Mouse (Mus musculus) embryonic facial prominence, embryonic 13.5 days (tissue): ENCODE measurements at regions not wholly inside any gene's neighbourhood (a gene's known extent, or its start where the extent isn't known, plus 50 kb on each side); places are given as distances from the start of the nearest gene placed in this dataset.

ENCODE experiments used
- ATAC-seq: fragments of 200-750 bp; cut with Nextera tagmentation; 2 replicates; pipeline ENCODE4 v1.8.0; 2017; ENCODE audit warnings: low read depth; ENCODE audit not compliant: insufficient number of reproducible peaks, insufficient read depth, low FRiP score, low TSS enrichment
- H3K27ac ChIP-seq: fragments of 300-500 bp; sonication (generic); 2 replicates; pipeline ENCODE4 v1.5.1; 2015; ENCODE audit warnings: moderate library complexity, mild to moderate bottlenecking, inconsistent platforms
- H3K27me3 ChIP-seq: fragments of 300-500 bp; sonication (generic); 2 replicates; pipeline ENCODE4 v1.6.1; 2015; ENCODE audit warnings: mild to moderate bottlenecking, inconsistent platforms
- H3K36me3 ChIP-seq: fragments of 300-500 bp; sonication (generic); 2 replicates; pipeline ENCODE4 v1.6.1; 2015; ENCODE audit warnings: mild to moderate bottlenecking, inconsistent platforms
- H3K4me1 ChIP-seq: fragments of 300-500 bp; sonication (generic); 2 replicates; pipeline ENCODE4 v1.6.1; 2015; ENCODE audit warnings: inconsistent platforms
- H3K4me2 ChIP-seq: fragments of 300-500 bp; sonication (generic); 2 replicates; pipeline ENCODE4 v1.6.1; 2015; ENCODE audit warnings: moderate library complexity, mild to moderate bottlenecking, inconsistent platforms
- H3K4me3 ChIP-seq: fragments of 300-500 bp; sonication (generic); 2 replicates; pipeline ENCODE4 v1.5.1; 2015; ENCODE audit warnings: mild to moderate bottlenecking, inconsistent platforms
- H3K9ac ChIP-seq: fragments of 300-500 bp; sonication (generic); 2 replicates; pipeline ENCODE4 v1.6.1; 2015; ENCODE audit warnings: mild to moderate bottlenecking, inconsistent platforms
- H3K9me3 ChIP-seq: fragments of 300-500 bp; sonication (generic); 2 replicates; pipeline ENCODE4 v1.6.1; 2016; ENCODE audit warnings: inconsistent platforms
- WGBS: fragments of 180-500 bp; shearing (Covaris S2); methylation state at CpG from one replicate; pipeline ENCODE4 v1.1.7; 2015; ENCODE audit warnings: mixed read lengths; 5-methylcytosine and 5-hydroxymethylcytosine counted together

GRCm38 (mm10) chr1:137738157-137738851, 437.2 kb downstream of the Ptprc start:
- no peak for ATAC-seq
- no peak overlapping the region for H3K9ac ChIP-seq
- no peaks in the 10 kb centered on the region for H3K4me1 ChIP-seq
- no peak overlapping the region for H3K4me3 ChIP-seq
- H3K27ac ChIP-seq = no peak overlapping the region
- no peaks in the 10 kb centered on the region for H3K9me3 ChIP-seq
- H3K36me3 ChIP-seq = no peaks in the 10 kb centered on the region
- 19% methylated on average over 1 of the region's 1 CpGs for WGBS
- no peaks in the 10 kb centered on the region for H3K27me3 ChIP-seq
- no peak overlapping the region for H3K4me2 ChIP-seq

DNA sequence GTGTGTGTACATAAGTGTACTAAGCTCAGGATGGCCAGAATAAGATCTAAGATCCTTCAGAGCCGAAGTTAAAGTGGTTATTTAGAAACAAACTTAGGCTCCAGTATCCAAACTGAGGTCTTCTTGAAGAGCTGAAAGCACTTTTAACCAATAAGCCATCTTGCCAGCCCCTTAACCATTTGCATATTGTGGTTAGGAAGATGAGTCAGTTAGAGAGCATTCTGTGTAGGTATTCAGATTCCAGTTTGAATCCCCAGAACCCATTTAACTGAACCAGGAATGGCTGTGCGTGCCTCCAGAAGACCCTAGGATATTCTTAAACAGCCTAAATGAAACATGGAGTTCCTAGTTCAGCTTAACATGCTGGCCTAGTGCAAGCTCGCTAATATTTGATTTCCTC, 471.6 kb downstream of the Ptprc start:
- H3K36me3 ChIP-seq = no peaks in the 10 kb centered on the region
- no peak overlapping the region for H3K4me2 ChIP-seq
- H3K9me3 ChIP-seq = no peaks in the 10 kb centered on the region
- 80% methylated on average over 3 of the region's 3 CpGs for WGBS
- ATAC-seq = no peak
- 0 out of 2 replicates have a peak, but pooled peaks cover 5% of the 10 kb centered on the region for H3K4me1 ChIP-seq
- no peak overlapping the region for H3K27ac ChIP-seq
- no peak overlapping the region for H3K4me3 ChIP-seq
- no peak overlapping the region for H3K9ac ChIP-seq
- no peaks in the 10 kb centered on the region for H3K27me3 ChIP-seq

DNA sequence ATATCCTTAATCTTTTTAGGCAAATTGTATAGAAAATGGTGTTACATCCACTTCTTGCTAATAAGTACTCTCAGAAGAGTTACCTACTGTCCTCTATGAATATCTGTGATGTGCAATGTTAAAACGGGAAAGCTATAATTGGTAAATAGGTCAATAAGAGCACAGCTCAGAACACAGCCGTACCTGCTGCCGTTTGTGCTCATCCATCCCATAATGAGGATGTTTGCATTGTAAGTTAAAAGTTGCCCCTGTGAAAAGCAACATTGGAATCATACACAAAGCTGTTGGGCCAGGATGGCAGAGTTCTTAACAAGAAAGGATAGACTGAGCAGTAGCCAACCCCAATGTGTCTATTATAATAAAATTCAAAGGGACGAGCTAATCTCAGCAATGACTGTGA, 476.6 kb downstream of the Ptprc start:
- H3K36me3 ChIP-seq = no peaks in the 10 kb centered on the region
- no peaks in the 10 kb centered on the region for H3K27me3 ChIP-seq
- no peak overlapping the region for H3K27ac ChIP-seq
- 85% methylated on average over 4 of the region's 4 CpGs for WGBS
- H3K4me3 ChIP-seq = no peak overlapping the region
- H3K4me2 ChIP-seq = no peak overlapping the region
- H3K9ac ChIP-seq = no peak overlapping the region
- no peak for ATAC-seq
- no peaks in the 10 kb centered on the region for H3K9me3 ChIP-seq
- 0 out of 2 replicates have a peak, but pooled peaks cover 8% of the 10 kb centered on the region for H3K4me1 ChIP-seq

DNA sequence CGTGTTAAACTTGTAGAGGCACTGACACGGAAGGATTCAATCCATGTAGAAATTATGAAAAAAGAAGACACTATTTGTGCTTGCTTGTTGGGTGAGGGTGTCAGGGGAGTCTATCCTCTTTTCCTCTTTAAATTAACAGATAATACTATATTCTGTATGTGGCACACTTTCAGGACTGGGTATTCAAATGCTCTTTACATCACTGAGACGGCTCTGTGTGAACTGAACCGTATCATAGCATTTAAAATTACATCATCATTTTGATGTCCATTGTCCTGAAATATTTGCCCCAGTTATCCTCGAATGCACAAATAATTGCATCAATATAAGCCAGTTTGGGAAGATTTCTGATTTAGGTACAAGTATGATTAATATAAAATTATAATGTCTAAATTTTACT, 478.2 kb downstream of the Ptprc start:
- H3K27ac ChIP-seq = no peak overlapping the region
- no peak overlapping the region for H3K4me3 ChIP-seq
- no peak for ATAC-seq
- no peaks in the 10 kb centered on the region for H3K9me3 ChIP-seq
- H3K4me1 ChIP-seq = 0 out of 2 replicates have a peak, but pooled peaks cover 7% of the 10 kb centered on the region
- H3K9ac ChIP-seq = no peak overlapping the region
- H3K36me3 ChIP-seq = no peaks in the 10 kb centered on the region
- no peaks in the 10 kb centered on the region for H3K27me3 ChIP-seq
- no peak overlapping the region for H3K4me2 ChIP-seq
- 75% methylated on average over 5 of the region's 5 CpGs for WGBS

GRCm38 (mm10) chr1:137696796-137697195, 478.7 kb downstream of the Ptprc start:
- Histone ChIP-seq H3K27me3 (no peaks in the 10 kb centered on the region), H3K4me1 (0 out of 2 replicates have a peak, but pooled peaks cover 3% of the 10 kb centered on the region), H3K9ac (no peak overlapping the region), H3K36me3 (no peaks in the 10 kb centered on the region), H3K4me3 (no peak overlapping the region), H3K4me2 (no peak overlapping the region), H3K9me3 (no peaks in the 10 kb centered on the region), H3K27ac (no peak overlapping the region)
- no peak for ATAC-seq
- 31% methylated on average over 3 of the region's 3 CpGs for WGBS

GRCm38 (mm10) chr1:137695751-137696150, 479.8 kb downstream of the Ptprc start:
- 72% methylated on average over 3 of the region's 3 CpGs for WGBS
- Histone ChIP-seq H3K4me3 (no peak overlapping the region), H3K27ac (no peak overlapping the region), H3K36me3 (no peaks in the 10 kb centered on the region), H3K9me3 (no peaks in the 10 kb centered on the region), H3K4me1 (0 out of 2 replicates have a peak, but pooled peaks cover 3% of the 10 kb centered on the region), H3K27me3 (no peaks in the 10 kb centered on the region), H3K4me2 (no peak overlapping the region), H3K9ac (no peak overlapping the region)
- ATAC-seq = no peak

DNA sequence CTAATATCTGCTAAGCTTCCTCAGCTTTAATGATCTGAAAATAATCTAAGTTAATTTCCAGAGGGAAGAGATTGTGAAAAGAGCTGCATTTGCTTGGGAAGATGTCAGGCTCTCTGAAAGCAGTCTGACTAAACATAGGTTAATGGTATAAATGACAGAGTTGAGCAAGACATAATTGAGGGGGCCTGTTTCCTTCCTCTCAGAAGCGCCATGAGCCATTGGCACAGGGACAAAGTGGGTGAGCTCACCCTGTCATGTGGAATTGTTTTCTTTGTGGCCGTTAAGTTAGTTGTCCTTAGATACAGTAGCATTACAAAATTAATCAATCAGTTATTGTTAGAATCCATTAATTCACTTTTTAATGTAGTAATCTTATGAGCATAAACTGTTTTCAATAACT, 483.0 kb downstream of the Ptprc start:
- no peak overlapping the region for H3K9ac ChIP-seq
- 0 out of 2 replicates have a peak, but pooled peaks cover 3% of the 10 kb centered on the region for H3K4me1 ChIP-seq
- H3K4me2 ChIP-seq = no peak overlapping the region
- H3K36me3 ChIP-seq = no peaks in the 10 kb centered on the region
- H3K27me3 ChIP-seq = no peaks in the 10 kb centered on the region
- no peaks in the 10 kb centered on the region for H3K9me3 ChIP-seq
- H3K27ac ChIP-seq = no peak overlapping the region
- 51% methylated on average over 2 of the region's 2 CpGs for WGBS
- no peak for ATAC-seq
- no peak overlapping the region for H3K4me3 ChIP-seq

GRCm38 (mm10) chr1:137690860-137691595, 484.5 kb downstream of the Ptprc start:
- Histone ChIP-seq H3K36me3 (no peaks in the 10 kb centered on the region), H3K4me1 (0 out of 2 replicates have a peak, but pooled peaks cover 3% of the 10 kb centered on the region)

GRCm38 (mm10) chr1:137670650-137671049, 504.9 kb downstream of the Ptprc start:
- no peak overlapping the region for H3K9ac ChIP-seq
- no peak overlapping the region for H3K4me2 ChIP-seq
- H3K9me3 ChIP-seq = no peaks in the 10 kb centered on the region
- H3K27ac ChIP-seq = no peak overlapping the region
- no peaks in the 10 kb centered on the region for H3K36me3 ChIP-seq
- H3K4me1 ChIP-seq = no peaks in the 10 kb centered on the region
- WGBS = 72% methylated on average over 5 of the region's 5 CpGs
- no peaks in the 10 kb centered on the region for H3K27me3 ChIP-seq
- ATAC-seq = no peak
- H3K4me3 ChIP-seq = no peak overlapping the region

More at GRCm38 (mm10) chr1:137690860-137691595, 484.5 kb downstream of the Ptprc start:
- ATAC-seq = no peak
- Histone ChIP-seq H3K9me3 (no peaks in the 10 kb centered on the region), H3K9ac (no peak overlapping the region), H3K27ac (no peak overlapping the region), H3K27me3 (no peaks in the 10 kb centered on the region), H3K4me3 (no peak overlapping the region), H3K4me2 (no peak overlapping the region)
- 82% methylated on average over 9 of the region's 9 CpGs for WGBS

DNA sequence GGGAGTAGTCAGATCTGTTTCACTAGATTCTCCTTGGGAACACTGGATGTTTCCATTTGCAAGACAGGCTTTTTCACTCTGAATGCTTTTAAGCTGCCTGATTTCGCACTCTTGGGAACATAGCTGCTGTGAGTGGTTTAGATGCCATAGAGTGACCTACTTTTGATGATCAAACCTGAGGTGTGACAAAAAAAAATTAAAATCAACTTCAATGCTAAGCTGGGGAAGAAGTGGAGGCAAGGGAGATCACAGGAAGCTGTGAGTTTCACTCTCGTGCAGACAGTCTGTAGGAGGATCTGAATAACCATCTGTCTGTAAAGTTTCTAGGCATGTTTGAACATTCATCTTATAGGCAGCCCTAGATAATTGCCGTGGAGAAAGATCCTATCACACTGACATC, 505.7 kb downstream of the Ptprc start:
- no peak overlapping the region for H3K4me3 ChIP-seq
- no peak overlapping the region for H3K27ac ChIP-seq
- H3K9ac ChIP-seq = no peak overlapping the region
- no peaks in the 10 kb centered on the region for H3K36me3 ChIP-seq
- 72% methylated on average over 3 of the region's 3 CpGs for WGBS
- H3K4me2 ChIP-seq = no peak overlapping the region
- ATAC-seq = no peak
- H3K4me1 ChIP-seq = peaks cover 3% of the 10 kb centered on the region; the same call in 1 of the 2 replicates
- H3K9me3 ChIP-seq = no peaks in the 10 kb centered on the region
- no peaks in the 10 kb centered on the region for H3K27me3 ChIP-seq

- no peak overlapping the region for H3K4me3 ChIP-seq
- no peak overlapping the region for H3K4me2 ChIP-seq
- WGBS = 90% methylated on average over 1 of the region's 1 CpGs
- H3K36me3 ChIP-seq = no peaks in the 10 kb centered on the region
- no peak overlapping the region for H3K27ac ChIP-seq
- H3K4me1 ChIP-seq = peaks cover 14% of the 10 kb centered on the region
- ATAC-seq = no peak
- no peaks in the 10 kb centered on the region for H3K27me3 ChIP-seq
- H3K9ac ChIP-seq = no peak overlapping the region
- H3K9me3 ChIP-seq = no peaks in the 10 kb centered on the region
Measured at GRCm38 (mm10) chr1:137658141-137658540, 517.4 kb downstream of the Ptprc start.
